Mouse (Mus musculus): ENCODE results near the gene Tas2r134. TPM values are rescaled to one million over a fixed set of nuclear protein-coding genes. Genes with fewer than 3 reads are reported as not detected.
A peak's percentile ranks its signal among the peaks of the same experiment; 100 is the strongest.

Tas2r134 gene
- total RNA-seq (2014; rRNA removed; ENCODE audit: low replicate concordance) (not detected in 2 replicates), polyA plus RNA-seq (2015; fragmentation: Nextera tagmentation; extraction: Ambion mirVana) (not detected in 2 replicates)

DNA sequence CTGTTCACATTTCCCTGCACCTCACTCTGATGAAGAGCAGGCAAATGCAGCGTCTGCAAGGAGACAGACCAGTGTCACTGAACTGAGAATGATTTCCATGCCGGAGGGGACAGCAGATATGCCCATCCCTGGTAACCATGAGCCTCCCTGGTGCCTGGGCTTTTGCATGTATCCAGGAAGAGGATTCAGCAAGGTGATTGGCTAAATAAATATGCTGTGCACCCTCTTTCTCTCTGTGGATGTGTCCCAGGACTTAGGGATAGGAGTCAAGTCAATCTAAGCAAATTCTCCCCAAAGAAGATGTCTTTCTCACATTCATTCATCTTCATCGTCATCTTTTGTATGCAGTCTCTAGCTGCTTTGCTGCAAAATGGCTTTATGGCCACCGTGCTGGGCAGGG, at the start of gene Tas2r134:
Gene Tas2r134 (plus strand): TSS at position 301 of the 400 bp plus-strand sequence.
- ATAC-seq (ENCODE audit: insufficient read depth, low read depth) (no peak), DNase-seq (ENCODE audit: low spot score) (no peak)
- no peaks in the 10 kb centered on the region for H3K36me3 ChIP-seq (replicated peaks; ENCODE audit: control insufficient read depth, insufficient read depth, low read length)
- no peaks in the 10 kb centered on the region for H3K27me3 ChIP-seq (ENCODE audit: control insufficient read depth, insufficient read depth, low read length)
- no peak within 1 kb of the TSS for H3K9ac ChIP-seq (replicated peaks; ENCODE audit: low read depth, low read length)
- no peaks in the 10 kb centered on the region for H3K9me3 ChIP-seq (replicated peaks; ENCODE audit: control insufficient read depth, low read length)
- no peak within 1 kb of the TSS for H3K4me3 ChIP-seq (ENCODE audit: low read depth, low read length)
- TF ChIP-seq CTCF (IDR thresholded peaks at IDR 0.05; ENCODE audit: low read depth), result no peak
- TF ChIP-seq EP300 (IDR thresholded peaks at IDR 0.05; ENCODE audit: low read depth), result no peak
- no peaks in the 10 kb centered on the region for H3K4me1 ChIP-seq (ENCODE audit: control insufficient read depth, insufficient read depth)
- no peak within 1 kb of the TSS for H3K27ac ChIP-seq (ENCODE audit: low read depth)
- H3K4me2 ChIP-seq (ENCODE audit: low read depth, low read length), result no peak within 1 kb of the TSS
- 79% methylated on average over 4 of the region's 4 CpGs for WGBS

DNA sequence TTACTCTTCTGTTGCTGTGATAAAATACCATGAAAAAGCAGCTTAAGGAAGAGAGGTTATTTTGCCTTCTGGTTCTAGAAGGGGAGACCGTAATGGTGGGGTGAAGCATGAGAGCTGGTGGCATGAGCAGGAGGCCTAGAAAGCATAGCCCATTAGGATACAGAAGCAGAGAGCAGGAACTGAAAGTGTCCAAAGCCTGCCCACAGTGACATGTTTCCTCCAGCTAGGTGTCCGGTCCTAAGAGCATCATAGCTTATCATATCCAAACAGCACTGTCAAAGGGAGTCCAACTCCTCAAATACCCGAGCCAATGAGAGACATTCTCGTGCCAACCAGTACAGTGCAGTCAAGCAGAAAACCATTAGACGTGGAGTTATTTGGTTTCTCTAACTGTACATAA, 47.5 kb upstream of the Tas2r134 start:
- DNase-seq (ENCODE audit: low spot score) (no peak), ATAC-seq (ENCODE audit: insufficient read depth, low read depth) (no peak)
- no peak for TF ChIP-seq CTCF (IDR thresholded peaks at IDR 0.05; ENCODE audit: low read depth)
- TF ChIP-seq EP300 (IDR thresholded peaks at IDR 0.05; ENCODE audit: low read depth), result no peak
- Histone ChIP-seq H3K4me2 (ENCODE audit: low read depth, low read length) (no peak overlapping the region), H3K36me3 (replicated peaks; ENCODE audit: control insufficient read depth, insufficient read depth, low read length) (no peaks in the 10 kb centered on the region), H3K9ac (replicated peaks; ENCODE audit: low read depth, low read length) (no peak overlapping the region), H3K27ac (ENCODE audit: low read depth) (no peak overlapping the region), H3K4me1 (ENCODE audit: control insufficient read depth, insufficient read depth) (no peaks in the 10 kb centered on the region), H3K9me3 (replicated peaks; ENCODE audit: control insufficient read depth, low read length) (no peaks in the 10 kb centered on the region), H3K4me3 (ENCODE audit: low read depth, low read length) (no peak overlapping the region), H3K27me3 (ENCODE audit: control insufficient read depth, insufficient read depth, low read length) (no peaks in the 10 kb centered on the region)
- WGBS, result 73% methylated on average over 5 of the region's 5 CpGs

DNA sequence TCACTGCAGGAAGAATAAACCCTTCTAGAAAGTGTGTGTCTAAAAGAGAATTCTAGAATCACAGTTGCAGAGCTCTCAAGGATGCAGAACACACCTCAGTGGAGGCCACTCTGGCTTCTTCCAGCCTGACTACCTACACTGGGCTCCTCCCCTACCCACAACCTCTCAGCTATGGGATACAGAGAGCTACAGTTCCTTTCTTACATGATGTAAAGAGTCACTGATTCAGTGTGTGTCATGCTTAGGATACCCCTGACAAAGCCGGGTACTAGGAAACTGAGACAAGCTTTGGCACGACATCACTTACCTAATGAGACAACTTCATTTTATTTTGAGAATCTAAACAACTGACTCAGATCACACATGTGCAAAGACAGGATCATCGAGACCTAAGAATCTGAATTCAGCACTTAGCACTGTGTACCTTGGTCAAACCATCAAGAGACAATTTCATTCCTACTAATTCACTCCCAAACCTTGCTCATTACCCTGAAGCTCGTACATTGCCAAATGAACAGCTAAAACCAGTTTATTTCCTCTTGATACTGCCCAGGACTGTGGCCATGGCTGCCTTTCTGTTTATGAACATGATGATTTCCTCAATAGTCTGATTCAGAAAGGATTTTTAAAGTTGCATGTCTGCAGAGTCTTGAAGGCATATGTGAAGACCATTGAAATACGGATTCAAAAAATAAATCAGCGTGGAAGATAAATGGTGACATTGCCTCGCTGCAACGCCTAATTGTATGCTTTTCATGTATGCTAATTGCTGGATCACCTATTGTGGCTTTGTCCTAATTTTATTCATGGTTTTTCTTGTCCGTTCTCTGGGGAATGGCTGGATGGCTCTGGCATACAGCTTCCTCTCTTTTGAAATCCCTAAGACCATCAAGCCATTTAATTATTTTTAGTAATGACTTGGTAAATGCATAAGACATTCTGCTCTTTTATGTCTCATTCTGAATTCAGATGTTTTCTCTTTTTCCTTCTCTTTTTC, 43.0 kb upstream of the Tas2r134 start:
- Histone ChIP-seq H3K36me3 (replicated peaks; ENCODE audit: control insufficient read depth, insufficient read depth, low read length) (no peaks in the 10 kb centered on the region), H3K4me1 (ENCODE audit: control insufficient read depth, insufficient read depth) (no peaks in the 10 kb centered on the region), H3K4me3 (ENCODE audit: low read depth, low read length) (no peak overlapping the region), H3K4me2 (ENCODE audit: low read depth, low read length) (no peak overlapping the region), H3K27me3 (ENCODE audit: control insufficient read depth, insufficient read depth, low read length) (no peaks in the 10 kb centered on the region), H3K9ac (replicated peaks; ENCODE audit: low read depth, low read length) (no peak overlapping the region), H3K27ac (ENCODE audit: low read depth) (no peak overlapping the region), H3K9me3 (replicated peaks; ENCODE audit: control insufficient read depth, low read length) (no peaks in the 10 kb centered on the region)
- WGBS, result 86% methylated on average over 9 of the region's 9 CpGs
- ATAC-seq (ENCODE audit: insufficient read depth, low read depth), result no peak
- TF ChIP-seq EP300 (IDR thresholded peaks at IDR 0.05; ENCODE audit: low read depth), result no peak
- no peak for TF ChIP-seq CTCF (IDR thresholded peaks at IDR 0.05; ENCODE audit: low read depth)
- DNase-seq (ENCODE audit: low spot score), result no peak

DNA sequence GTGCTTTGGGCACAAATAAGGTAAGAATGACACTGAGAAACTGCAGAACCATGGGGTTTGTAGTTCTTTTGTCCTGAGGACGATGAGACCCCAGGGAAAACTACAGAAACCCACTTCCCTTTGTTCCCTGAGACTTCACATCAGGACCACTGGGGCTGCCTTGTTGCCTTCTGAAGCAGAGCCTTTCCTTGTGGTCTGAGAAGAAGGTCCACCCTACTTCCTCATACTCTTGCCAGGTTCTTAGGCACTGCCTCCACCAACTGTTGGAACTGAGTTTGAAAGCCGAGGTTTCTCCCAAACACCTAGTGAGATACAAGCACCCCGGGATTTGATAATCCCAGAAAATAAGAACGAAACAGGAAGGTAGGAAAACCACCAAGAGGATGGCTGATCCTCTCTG, 39.0 kb upstream of the Tas2r134 start:
- TF ChIP-seq EP300 (IDR thresholded peaks at IDR 0.05; ENCODE audit: low read depth) (no peak), CTCF (IDR thresholded peaks at IDR 0.05; ENCODE audit: low read depth) (no peak)
- no peaks in the 10 kb centered on the region for H3K9me3 ChIP-seq (replicated peaks; ENCODE audit: control insufficient read depth, low read length)
- H3K36me3 ChIP-seq (replicated peaks; ENCODE audit: control insufficient read depth, insufficient read depth, low read length), result no peaks in the 10 kb centered on the region
- WGBS, result 74% methylated on average over 4 of the region's 4 CpGs
- H3K27me3 ChIP-seq (ENCODE audit: control insufficient read depth, insufficient read depth, low read length), result no peaks in the 10 kb centered on the region
- no peak overlapping the region for H3K4me2 ChIP-seq (ENCODE audit: low read depth, low read length)
- H3K4me1 ChIP-seq (ENCODE audit: control insufficient read depth, insufficient read depth), result no peaks in the 10 kb centered on the region
- no peak overlapping the region for H3K27ac ChIP-seq (ENCODE audit: low read depth)
- H3K4me3 ChIP-seq (ENCODE audit: low read depth, low read length), result no peak overlapping the region
- ATAC-seq (ENCODE audit: insufficient read depth, low read depth) (no peak), DNase-seq (ENCODE audit: low spot score) (no peak)
- no peak overlapping the region for H3K9ac ChIP-seq (replicated peaks; ENCODE audit: low read depth, low read length)

DNA sequence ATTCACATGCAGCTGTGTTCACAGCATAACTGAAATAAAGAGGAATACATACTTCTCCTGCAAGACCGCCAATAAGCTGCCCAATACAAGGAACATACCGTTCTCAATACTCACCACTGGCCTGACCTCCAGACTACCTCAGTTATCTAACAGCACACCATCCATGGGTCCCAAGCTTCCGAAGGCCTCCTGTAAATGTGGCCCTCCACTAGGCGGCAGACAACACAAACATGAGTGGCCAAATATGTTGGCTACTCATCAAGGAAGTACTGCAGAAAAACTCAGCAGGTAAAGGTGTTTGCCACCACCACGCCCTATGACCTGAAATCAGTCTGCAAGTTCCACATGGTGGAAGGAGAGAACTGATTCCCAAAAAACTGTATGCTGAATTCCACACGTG, 38.4 kb upstream of the Tas2r134 start:
- no peak overlapping the region for H3K9ac ChIP-seq (replicated peaks; ENCODE audit: low read depth, low read length)
- DNase-seq (ENCODE audit: low spot score), result no peak

More for the DNA sequence above, 38.4 kb upstream of the Tas2r134 start:
- peak; percentile 56 for TF ChIP-seq CTCF (IDR thresholded peaks at IDR 0.05; ENCODE audit: low read depth)
- TF ChIP-seq EP300 (IDR thresholded peaks at IDR 0.05; ENCODE audit: low read depth), result no peak
- Histone ChIP-seq H3K27ac (ENCODE audit: low read depth) (no peak overlapping the region), H3K4me2 (ENCODE audit: low read depth, low read length) (no peak overlapping the region), H3K9me3 (replicated peaks; ENCODE audit: control insufficient read depth, low read length) (no peaks in the 10 kb centered on the region), H3K36me3 (replicated peaks; ENCODE audit: control insufficient read depth, insufficient read depth, low read length) (no peaks in the 10 kb centered on the region), H3K27me3 (ENCODE audit: control insufficient read depth, insufficient read depth, low read length) (no peaks in the 10 kb centered on the region), H3K4me1 (ENCODE audit: control insufficient read depth, insufficient read depth) (no peaks in the 10 kb centered on the region), H3K4me3 (ENCODE audit: low read depth, low read length) (no peak overlapping the region)
- 63% methylated on average over 6 of the region's 6 CpGs for WGBS
- no peak for ATAC-seq (ENCODE audit: insufficient read depth, low read depth)
